Mouse (Mus musculus): ENCODE measurements around the gene G430095P16Rik. TPM values are rescaled to one million over a fixed set of nuclear protein-coding genes. Genes with fewer than 3 reads are reported as not detected.

The G430095P16Rik gene
- polyA plus RNA-seq, 1 experiment from 2014 or later, result 1.1 TPM

DNA sequence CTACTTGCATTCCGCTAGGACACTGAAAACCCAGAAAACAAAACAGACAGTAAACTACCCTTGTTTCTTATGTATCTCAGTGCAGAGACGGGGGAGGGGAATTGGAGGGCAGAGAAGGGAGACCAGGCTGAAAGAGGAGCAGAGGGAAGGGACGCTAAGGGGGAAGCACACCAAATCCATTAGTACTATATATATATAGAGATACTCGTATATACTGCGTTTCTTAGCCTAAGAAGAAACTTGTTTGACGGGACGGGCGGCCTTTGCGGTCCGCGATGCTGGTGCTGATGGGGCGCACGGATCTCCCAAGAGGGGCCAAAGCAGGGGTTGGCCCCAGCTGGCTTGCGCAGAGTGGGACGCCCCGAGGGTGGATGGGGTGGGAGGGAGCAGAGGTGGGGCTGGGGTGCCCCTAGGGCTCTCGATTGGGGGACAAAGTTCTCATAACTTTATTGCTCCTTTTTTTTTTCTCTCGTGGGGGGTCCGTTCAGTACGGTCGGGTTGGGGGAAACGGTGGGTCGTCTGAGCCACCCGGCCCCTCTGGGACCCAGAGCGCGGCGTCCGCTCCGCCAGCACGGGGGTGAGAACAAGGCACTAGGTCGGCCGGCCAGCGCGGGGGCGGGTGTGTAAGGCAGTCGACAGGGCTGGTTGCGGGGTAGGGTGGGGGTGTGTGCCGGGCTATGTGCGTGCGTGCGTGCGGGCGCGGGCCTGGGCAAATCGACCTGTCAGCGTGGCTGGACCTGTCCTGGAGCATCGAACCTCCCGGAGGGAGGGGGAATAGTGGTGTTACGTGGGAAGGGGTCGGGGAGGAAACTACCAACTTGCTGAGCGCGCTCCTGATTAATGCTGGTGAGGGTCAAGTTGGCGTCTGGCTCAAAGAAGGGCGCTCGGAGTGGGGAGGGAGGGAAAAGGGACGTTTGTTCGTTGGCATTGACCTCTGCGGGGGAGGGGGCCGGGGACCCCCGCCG is 17.7 kb upstream of the G430095P16Rik start:
- H3K9me3 ChIP-seq (replicated peaks), result no peaks in the 10 kb centered on the region
- 2% methylated on average over 61 of the region's 61 CpGs for WGBS
- DNase-seq (ENCODE audit: low spot score), result peak; percentile 49
- H3K4me1 ChIP-seq, result peaks cover 68% of the 10 kb centered on the region
- peaks cover 100% of the 10 kb centered on the region for H3K27me3 ChIP-seq (ENCODE audit: low read depth, poor library complexity, severe bottlenecking)
- H3K4me3 ChIP-seq, result peak overlapping the region; percentile 37
- peaks cover under 1% of the 10 kb centered on the region; the same call in 1 of the 2 replicates for H3K36me3 ChIP-seq
- H3K27ac ChIP-seq (replicated peaks), result peak overlapping the region; percentile 38

DNA sequence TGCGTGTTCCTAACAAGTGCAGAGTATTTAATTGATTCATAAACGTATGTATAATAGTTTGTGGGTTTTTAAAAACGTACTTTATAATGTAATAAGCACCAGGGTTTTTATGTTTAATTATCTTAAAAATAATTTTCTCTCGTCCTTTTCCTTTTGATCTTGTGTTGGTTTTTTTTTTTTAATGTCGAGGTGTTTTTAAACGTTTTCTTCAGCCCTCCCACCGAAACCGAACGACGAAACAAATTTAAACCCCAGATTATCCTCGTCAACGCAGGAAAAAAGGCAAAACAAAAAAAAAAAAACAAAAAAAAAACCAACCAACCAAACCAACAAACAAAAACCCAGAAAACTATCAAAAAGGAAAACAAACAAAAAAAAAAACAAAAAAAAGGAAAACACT is 16.8 kb upstream of the G430095P16Rik start:
- H3K27me3 ChIP-seq (ENCODE audit: low read depth, poor library complexity, severe bottlenecking), result peaks cover 100% of the 10 kb centered on the region
- DNase-seq (ENCODE audit: low spot score), result no peak
- peaks cover 70% of the 10 kb centered on the region for H3K4me1 ChIP-seq
- no peak overlapping the region for H3K27ac ChIP-seq (replicated peaks)
- H3K4me3 ChIP-seq, result peak overlapping the region; percentile 37; the same call in 1 of the 2 replicates
- no peaks in the 10 kb centered on the region for H3K9me3 ChIP-seq (replicated peaks)
- no peaks in the 10 kb centered on the region for H3K36me3 ChIP-seq
- under 1% methylated on average over 12 of the region's 12 CpGs for WGBS

DNA sequence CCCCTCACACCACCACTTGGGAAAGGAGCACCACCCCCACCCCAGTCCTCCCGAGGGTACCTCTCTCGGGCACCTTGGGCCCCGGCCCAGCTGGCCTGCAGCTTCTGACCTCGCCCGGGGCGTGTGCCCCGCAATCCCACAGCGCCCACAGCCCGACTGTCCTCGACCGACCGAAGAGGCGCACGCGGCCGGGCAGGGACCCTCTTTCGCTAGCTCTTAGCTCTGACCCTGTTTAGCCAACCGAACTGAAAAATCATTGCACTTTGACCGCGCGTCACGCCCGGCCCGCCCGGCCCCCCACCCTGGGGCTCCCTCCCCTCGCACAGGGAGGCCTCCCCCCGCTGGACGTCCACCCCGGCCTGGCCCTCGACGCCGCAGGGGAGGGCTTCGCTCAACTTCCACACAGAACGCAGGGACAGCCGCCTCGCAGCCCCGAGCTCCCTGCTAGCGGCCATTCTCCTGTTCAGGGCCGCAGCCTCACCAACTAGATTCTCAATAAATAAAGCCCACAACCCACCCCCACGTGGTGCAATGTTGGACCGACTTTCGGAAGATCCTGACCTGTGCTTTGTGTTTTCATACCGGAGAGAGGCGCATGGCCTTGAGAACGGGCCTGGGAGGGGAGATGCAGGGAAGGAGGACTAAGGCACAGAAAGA is 16.1 kb upstream of the G430095P16Rik start:
- Histone ChIP-seq H3K36me3 (no peaks in the 10 kb centered on the region), H3K4me3 (peak overlapping the region; percentile 39), H3K4me1 (peaks cover 70% of the 10 kb centered on the region), H3K27ac (replicated peaks) (peak overlapping the region; percentile 69), H3K27me3 (ENCODE audit: low read depth, poor library complexity, severe bottlenecking) (peaks cover 100% of the 10 kb centered on the region), H3K9me3 (replicated peaks) (no peaks in the 10 kb centered on the region)
- peak; percentile 72 for DNase-seq (ENCODE audit: low spot score)
- under 1% methylated on average over 45 of the region's 45 CpGs for WGBS

DNA sequence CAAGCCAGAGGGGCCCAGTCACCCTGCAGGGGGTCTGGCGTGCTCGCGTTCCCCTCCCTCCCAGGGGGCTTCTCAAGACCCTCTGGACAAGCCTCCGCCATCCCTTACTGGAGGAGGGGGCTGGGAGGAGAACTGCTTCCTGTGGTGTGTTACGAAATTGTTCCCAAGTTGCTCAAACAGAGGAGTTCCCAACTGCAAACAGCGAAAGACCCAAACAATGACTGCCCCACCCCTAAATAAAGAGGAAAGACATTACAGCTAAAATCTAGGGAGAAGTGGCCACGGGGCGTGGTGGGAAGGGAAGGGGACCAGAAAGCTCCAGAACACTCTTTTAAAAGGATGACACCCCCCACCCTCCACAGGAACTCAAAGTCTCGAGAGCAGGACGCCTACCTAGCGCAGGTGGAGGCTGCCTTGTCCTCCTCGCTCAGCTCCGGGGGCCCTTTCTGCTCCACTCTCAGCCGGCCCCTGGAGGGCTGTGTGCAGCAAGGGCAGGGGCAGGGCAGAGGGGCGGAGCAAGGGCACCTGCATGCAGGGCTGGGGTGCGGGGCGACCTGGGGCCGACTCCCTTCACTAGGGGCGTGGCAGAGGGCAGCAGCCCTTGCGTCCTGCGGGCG is 15.4 kb upstream of the G430095P16Rik start:
- H3K27ac ChIP-seq (replicated peaks), result peak overlapping the region; percentile 69; the same call in 1 of the 2 replicates
- no peaks in the 10 kb centered on the region for H3K9me3 ChIP-seq (replicated peaks)
- peak; percentile 48 for DNase-seq (ENCODE audit: low spot score)
- peak overlapping the region; percentile 39 for H3K4me3 ChIP-seq
- H3K27me3 ChIP-seq (ENCODE audit: low read depth, poor library complexity, severe bottlenecking), result peaks cover 100% of the 10 kb centered on the region
- H3K36me3 ChIP-seq, result no peaks in the 10 kb centered on the region
- WGBS, result under 1% methylated on average over 22 of the region's 22 CpGs
- H3K4me1 ChIP-seq, result peaks cover 73% of the 10 kb centered on the region

DNA sequence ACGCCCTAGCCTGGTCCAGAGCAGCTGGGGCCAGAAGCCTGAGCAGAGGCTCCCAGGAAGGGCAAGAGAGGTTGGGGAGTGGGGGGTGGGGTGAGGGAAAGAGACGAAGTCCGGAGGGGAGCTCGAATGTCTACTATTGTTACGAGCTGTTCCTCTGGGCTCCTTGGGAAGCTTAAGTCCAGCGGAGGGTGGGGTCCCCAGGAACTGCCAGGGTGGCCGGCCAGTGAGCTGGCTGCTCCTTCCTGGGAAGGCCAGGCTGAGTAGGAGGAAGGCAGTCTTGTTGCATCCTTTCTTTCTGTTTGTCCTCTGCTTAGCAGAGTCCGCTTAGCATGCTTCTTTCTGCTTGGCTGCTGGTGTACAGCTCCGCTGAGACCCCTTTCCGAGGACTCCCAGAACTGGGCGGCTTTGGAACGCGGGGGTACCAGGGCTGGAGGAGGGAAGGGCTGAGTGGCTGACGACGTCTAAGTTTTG is 14.7 kb upstream of the G430095P16Rik start:
- Histone ChIP-seq H3K9me3 (replicated peaks) (no peaks in the 10 kb centered on the region), H3K27me3 (ENCODE audit: low read depth, poor library complexity, severe bottlenecking) (peaks cover 100% of the 10 kb centered on the region), H3K27ac (replicated peaks) (peak overlapping the region; percentile 14; the same call in 1 of the 2 replicates), H3K4me1 (peaks cover 81% of the 10 kb centered on the region), H3K36me3 (no peaks in the 10 kb centered on the region), H3K4me3 (peak overlapping the region; percentile 39)
- peak; percentile 54 for DNase-seq (ENCODE audit: low spot score)
- 1% methylated on average over 15 of the region's 15 CpGs for WGBS

DNA sequence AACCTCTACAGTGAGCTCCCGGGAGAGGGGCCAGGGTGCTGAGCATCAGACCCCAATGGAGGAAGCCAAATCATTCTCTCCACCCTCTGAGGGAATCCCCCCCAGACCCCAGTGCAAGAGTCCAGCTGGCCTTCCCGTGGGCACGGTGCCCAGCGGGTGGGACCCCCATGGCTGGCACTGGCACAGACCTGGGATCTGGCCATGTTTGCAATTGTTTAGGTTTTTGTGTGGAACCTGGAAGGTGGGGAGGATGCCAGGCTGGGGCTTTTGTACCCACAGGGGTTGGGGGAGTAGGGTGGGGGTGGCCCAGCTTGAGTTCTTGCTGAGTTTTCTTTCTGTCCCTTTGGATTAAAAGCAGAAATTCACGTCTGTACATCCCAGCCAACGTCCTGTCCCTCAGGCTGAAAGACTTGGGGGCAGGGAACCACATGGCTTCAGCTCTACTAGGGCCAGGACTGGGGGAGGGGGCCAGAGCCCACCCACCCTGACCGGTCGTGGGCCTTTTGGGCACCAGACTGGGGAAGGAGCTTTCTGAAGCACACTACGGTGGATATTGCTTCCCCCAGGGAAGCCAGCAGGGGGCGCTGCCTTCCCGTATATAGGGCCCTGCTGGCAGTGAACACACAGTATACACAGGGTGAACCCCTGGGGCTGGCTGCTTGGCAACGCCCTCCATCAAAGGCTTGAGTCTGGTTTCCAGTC is 13.9 kb upstream of the G430095P16Rik start:
- no peaks in the 10 kb centered on the region for H3K9me3 ChIP-seq (replicated peaks)

DNA sequence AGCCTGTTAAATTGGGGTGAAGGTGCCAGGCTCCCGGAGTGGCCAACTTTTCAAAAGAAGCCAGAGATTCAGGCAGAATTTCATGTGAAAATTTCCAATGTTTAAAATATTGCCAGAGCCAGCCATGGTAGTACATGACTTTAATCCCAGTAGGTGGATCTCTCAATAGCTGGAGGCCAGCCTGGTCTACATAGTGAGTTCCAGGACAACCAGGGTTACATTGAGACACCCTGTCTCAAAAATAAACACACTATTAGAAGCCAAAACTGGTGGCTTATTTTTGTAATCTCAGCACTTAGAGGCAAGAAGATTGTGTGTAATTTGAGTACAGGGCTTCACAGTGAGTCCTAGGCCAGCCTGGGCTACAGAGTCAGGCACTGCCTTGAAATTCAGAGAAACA is 12.9 kb upstream of the G430095P16Rik start:
- Histone ChIP-seq H3K9me3 (replicated peaks) (no peaks in the 10 kb centered on the region), H3K36me3 (no peaks in the 10 kb centered on the region), H3K4me1 (peaks cover 85% of the 10 kb centered on the region), H3K27me3 (ENCODE audit: low read depth, poor library complexity, severe bottlenecking) (peaks cover 100% of the 10 kb centered on the region), H3K27ac (replicated peaks) (no peak overlapping the region), H3K4me3 (no peak overlapping the region)
- WGBS, result 93% methylated on average over 1 of the region's 1 CpGs
- no peak for DNase-seq (ENCODE audit: low spot score)

More for the DNA sequence above, 13.9 kb upstream of the G430095P16Rik start:
- Histone ChIP-seq H3K27ac (replicated peaks) (peak overlapping the region; percentile 57; the same call in 1 of the 2 replicates), H3K4me3 (peak overlapping the region; percentile 16), H3K4me1 (peaks cover 85% of the 10 kb centered on the region), H3K36me3 (no peaks in the 10 kb centered on the region), H3K27me3 (ENCODE audit: low read depth, poor library complexity, severe bottlenecking) (peaks cover 100% of the 10 kb centered on the region)
- peak; percentile 90 for DNase-seq (ENCODE audit: low spot score)
- WGBS, result 11% methylated on average over 12 of the region's 12 CpGs

DNA sequence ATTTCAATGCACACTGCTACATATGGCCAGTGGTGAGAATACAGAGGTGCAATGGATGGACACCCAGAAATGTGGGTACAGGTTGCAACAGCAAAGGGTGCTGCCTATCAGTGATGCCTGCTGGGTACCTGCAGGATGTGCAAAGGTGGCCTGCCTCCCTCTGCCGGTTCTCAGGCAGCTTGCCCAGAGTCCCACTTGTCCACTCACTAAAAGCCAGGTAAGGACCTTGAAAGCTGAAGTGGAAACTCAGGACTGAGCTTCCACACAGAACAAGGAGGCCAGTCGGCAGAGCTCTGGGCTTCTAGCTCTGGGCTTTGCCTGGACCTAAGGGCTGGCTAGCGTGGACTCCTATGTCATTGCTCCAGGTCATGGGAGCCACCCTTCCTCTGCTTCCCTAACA is 11.5 kb upstream of the G430095P16Rik start:
- 47% methylated on average over 3 of the region's 3 CpGs for whole genome bisulfite sequencing
- H3K4me1 ChIP-seq, result peaks cover 84% of the 10 kb centered on the region
- H3K27me3 ChIP-seq (ENCODE audit: low read depth, poor library complexity, severe bottlenecking), result peaks cover 100% of the 10 kb centered on the region
- H3K4me3 ChIP-seq, result 0 out of 2 replicates have a peak overlapping the region, but pooled peaks have one; percentile 37
- no peaks in the 10 kb centered on the region for H3K9me3 ChIP-seq (replicated peaks)
- H3K27ac ChIP-seq (replicated peaks), result peak overlapping the region; percentile 85
- no peak for DNase-seq (ENCODE audit: low spot score)
- H3K36me3 ChIP-seq, result no peaks in the 10 kb centered on the region

DNA sequence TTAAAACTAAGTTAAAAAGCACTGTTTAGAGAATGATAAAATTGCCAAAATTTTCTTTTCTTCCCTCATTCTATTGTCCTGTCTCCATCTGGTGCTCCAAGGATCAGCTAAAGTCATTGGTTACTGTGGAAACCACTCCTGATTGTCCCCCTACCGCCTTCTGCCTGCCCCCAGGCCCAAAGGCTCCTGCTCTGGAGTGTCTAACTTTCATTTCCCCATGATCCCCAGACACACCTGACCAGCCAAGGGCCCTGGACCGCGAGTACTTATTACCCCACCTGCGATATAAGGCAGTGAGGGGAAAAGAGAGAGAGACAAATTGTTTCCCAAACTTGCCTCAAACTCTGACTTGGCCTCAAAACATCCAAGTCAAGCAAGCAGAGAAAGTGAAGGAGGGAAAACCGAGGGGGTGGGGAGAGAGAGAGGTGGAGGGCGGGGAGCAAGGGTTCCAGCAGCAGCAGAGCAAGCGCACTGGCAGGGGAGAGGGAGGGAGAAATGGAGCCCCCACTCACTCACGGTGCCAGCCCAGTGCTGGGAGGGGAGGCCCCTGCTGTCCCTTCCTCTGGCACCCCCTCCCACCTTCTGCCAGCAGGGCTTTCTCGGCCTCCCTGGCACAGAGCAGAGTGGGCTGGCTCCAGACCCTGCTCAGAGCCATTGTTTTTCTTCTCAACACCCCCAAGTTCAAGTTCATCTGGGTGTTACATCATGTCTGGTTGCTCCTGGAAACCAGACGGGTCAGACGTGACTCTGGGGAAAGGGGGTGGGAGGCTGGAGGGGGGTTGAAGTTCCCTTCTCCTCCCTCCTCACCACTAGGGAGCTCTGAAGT is 10.7 kb upstream of the G430095P16Rik start:
- Histone ChIP-seq H3K27ac (replicated peaks) (peak overlapping the region; percentile 85), H3K27me3 (ENCODE audit: low read depth, poor library complexity, severe bottlenecking) (peaks cover 100% of the 10 kb centered on the region), H3K36me3 (no peaks in the 10 kb centered on the region), H3K4me1 (peaks cover 76% of the 10 kb centered on the region), H3K4me3 (peak overlapping the region; percentile 37), H3K9me3 (replicated peaks) (no peaks in the 10 kb centered on the region)
- DNase-seq (ENCODE audit: low spot score), result peak; percentile 60
- 22% methylated on average over 11 of the region's 11 CpGs for WGBS

DNA sequence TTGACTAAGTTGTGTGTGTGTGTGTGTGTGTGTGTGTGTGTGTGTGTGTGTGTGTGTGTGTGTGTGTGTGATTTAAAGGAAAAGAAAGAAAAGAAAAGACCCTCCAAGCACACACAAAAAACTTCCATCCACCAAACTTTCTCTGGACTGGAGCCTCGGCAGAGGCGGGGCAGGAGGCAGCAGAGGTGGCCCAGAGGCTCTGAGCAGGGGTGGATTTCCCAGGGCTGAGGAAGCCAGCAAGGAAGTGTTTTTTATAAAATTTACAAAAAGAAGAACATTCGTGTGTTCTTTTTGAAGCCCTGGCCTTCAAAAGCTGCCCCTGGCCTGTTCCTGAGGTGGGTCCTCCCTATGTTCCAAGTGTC is 10.1 kb upstream of the G430095P16Rik start:
- H3K4me3 ChIP-seq, result no peak overlapping the region
- no peaks in the 10 kb centered on the region for H3K36me3 ChIP-seq
- 39% methylated on average over 3 of the region's 3 CpGs for WGBS
- H3K9me3 ChIP-seq (replicated peaks), result no peaks in the 10 kb centered on the region
- peaks cover 70% of the 10 kb centered on the region for H3K4me1 ChIP-seq
- peak overlapping the region; percentile 80 for H3K27ac ChIP-seq (replicated peaks)
- DNase-seq (ENCODE audit: low spot score), result no peak
- H3K27me3 ChIP-seq (ENCODE audit: low read depth, poor library complexity, severe bottlenecking), result peaks cover 100% of the 10 kb centered on the region

DNA sequence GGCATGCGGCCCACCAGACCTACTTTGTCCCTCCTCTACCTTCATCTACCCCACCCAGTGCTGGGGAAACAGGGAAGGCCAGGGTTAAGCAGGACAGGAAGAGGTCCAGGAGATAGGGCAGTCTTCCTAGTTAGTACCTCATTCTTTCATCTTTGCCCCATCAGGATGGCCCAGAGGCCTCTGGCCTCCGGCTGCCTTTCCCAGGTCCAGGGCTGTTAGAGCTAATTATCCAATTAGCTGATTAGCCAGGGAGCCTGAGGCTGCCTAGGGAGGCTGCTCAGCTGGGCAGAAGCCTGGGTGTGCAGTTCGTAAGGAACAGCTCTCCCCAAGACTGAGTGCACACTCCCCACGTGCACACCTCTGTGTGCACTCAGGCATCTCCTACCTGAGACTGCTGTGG is 9.4 kb upstream of the G430095P16Rik start:
- Histone ChIP-seq H3K4me1 (peaks cover 64% of the 10 kb centered on the region), H3K4me3 (no peak overlapping the region), H3K9me3 (replicated peaks) (no peaks in the 10 kb centered on the region), H3K27me3 (ENCODE audit: low read depth, poor library complexity, severe bottlenecking) (peaks cover 100% of the 10 kb centered on the region), H3K36me3 (no peaks in the 10 kb centered on the region), H3K27ac (replicated peaks) (peak overlapping the region; percentile 80)
- DNase-seq (ENCODE audit: low spot score), result no peak
- 53% methylated on average over 4 of the region's 4 CpGs for WGBS

Measured in midbrain, embryonic 10.5 days (tissue).